Mouse (Mus musculus) ovary, postnatal 10 days (tissue): Measurements from ENCODE around the gene Gpr119.

Experiments
- DNase-seq: peaks from one replicate; pipeline ENCODE4 v3.0.0; 2022; ENCODE audit warnings: low spot score

Gene Gpr119

GRCm38 (mm10) chrX:48674171-48674570 is at the start of gene Gpr119:
TSS of gene Gpr119 (minus strand) at chrX:48674478.
- no peak for DNase-seq

- DNase-seq: no peak
These were observed 38.6 kb upstream of the Gpr119 start for GRCm38 (mm10) chrX:48712846-48713245.

GRCm38 (mm10) chrX:48709701-48710100 is 35.4 kb upstream of the Gpr119 start:
- DNase-seq: no peak

GRCm38 (mm10) chrX:48694864-48695371 is 20.6 kb upstream of the Gpr119 start, which contains the start of gene Rbmx2:
TSS of gene Rbmx2 (plus strand) at chrX:48695004.
- peak; percentile 55 for DNase-seq

- no peak for DNase-seq
These were observed 20.2 kb upstream of the Gpr119 start for GRCm38 (mm10) chrX:48694460-48694859.

- no peak for DNase-seq
These were observed 9.6 kb upstream of the Gpr119 start for GRCm38 (mm10) chrX:48683857-48684256.

- DNase-seq: no peak
These were observed 9.2 kb upstream of the Gpr119 start for GRCm38 (mm10) chrX:48683451-48683850.

GRCm38 (mm10) chrX:48671714-48672113 is 2.6 kb downstream of the Gpr119 start:
- no peak for DNase-seq

- DNase-seq: no peak
These were observed 4.7 kb downstream of the Gpr119 start for GRCm38 (mm10) chrX:48669588-48669987.

GRCm38 (mm10) chrX:48666807-48667206 is 7.5 kb downstream of the Gpr119 start:
- DNase-seq: no peak

GRCm38 (mm10) chrX:48644122-48644521 is 30.2 kb downstream of the Gpr119 start:
- DNase-seq: peak; percentile 1

GRCm38 (mm10) chrX:48637032-48637431 is 37.2 kb downstream of the Gpr119 start:
- DNase-seq: no peak

- no peak for DNase-seq
These were observed 50.2 kb downstream of the Gpr119 start for GRCm38 (mm10) chrX:48624054-48624420.

GRCm38 (mm10) chrX:48623379-48624053 is 50.8 kb downstream of the Gpr119 start, which contains the start of gene Slc25a14:
TSS of gene Slc25a14 (plus strand) at chrX:48623413.
- DNase-seq: peak; percentile 27

GRCm38 (mm10) chrX:48623049-48623378 is 51.3 kb downstream of the Gpr119 start:
- DNase-seq: no peak
